Mouse (Mus musculus) hindbrain, postnatal 0 days (tissue): ENCODE measurements around the gene Tspan18. TPM values are rescaled to one million over a fixed set of nuclear protein-coding genes. Genes with fewer than 3 reads are reported as not detected.

ENCODE experiments used
- ATAC-seq: fragments of 200-750 bp; cut with Nextera tagmentation; 2 replicates; pipeline ENCODE4 v1.8.0; 2017; ENCODE audit warnings: mild to moderate bottlenecking, moderate TSS enrichment, moderate library complexity
- DNase-seq: peaks from one replicate; pipeline ENCODE4 v3.0.0-alpha.2; 2015; ENCODE audit warnings: low spot score
- H3K27ac ChIP-seq: fragments of 300-500 bp; sonication (generic); 2 replicates; pipeline ENCODE4 v1.5.1; 2014; ENCODE audit warnings: mild to moderate bottlenecking
- H3K27me3 ChIP-seq: fragments of 300-500 bp; sonication (generic); 2 replicates; pipeline ENCODE4 v1.6.1; 2014; ENCODE audit warnings: low read length, mixed read lengths; ENCODE audit not compliant: insufficient read depth
- H3K36me3 ChIP-seq: fragments of 300-500 bp; sonication (generic); 2 replicates; pipeline ENCODE4 v1.6.1; 2014; ENCODE audit warnings: low read length, mixed read lengths; ENCODE audit not compliant: insufficient read depth
- H3K4me1 ChIP-seq: fragments of 300-500 bp; sonication (generic); 2 replicates; pipeline ENCODE4 v1.6.1; 2014; ENCODE audit warnings: antibody characterized with exemption, low read length, mixed read lengths; ENCODE audit not compliant: insufficient read depth
- H3K4me2 ChIP-seq: fragments of 300-500 bp; sonication (generic); 2 replicates; pipeline ENCODE4 v1.6.1; 2014; ENCODE audit warnings: low read depth, mild to moderate bottlenecking, low read length, moderate library complexity, mixed read lengths
- H3K4me3 ChIP-seq: fragments of 300-500 bp; sonication (generic); 2 replicates; pipeline ENCODE4 v1.5.1; 2014; ENCODE audit warnings: low read length
- H3K9ac ChIP-seq: fragments of 300-500 bp; sonication (generic); replicated peaks from 2 replicates; pipeline ENCODE4 v1.6.1; 2014; ENCODE audit warnings: mild to moderate bottlenecking, low read length, moderate library complexity, mixed read lengths
- H3K9me3 ChIP-seq: fragments of 300-500 bp; sonication (generic); 2 replicates; pipeline ENCODE4 v1.6.1; 2016; ENCODE audit warnings: low read length, mixed read lengths
- CTCF ChIP-seq: IDR thresholded peaks from 2 replicates; pipeline ENCODE4 v1.5.1; 2016; ENCODE audit warnings: antibody characterized with exemption, control low read depth, low read depth
- WGBS: fragments of 180-500 bp; shearing (Covaris S2); extraction: QIAGEN DNeasy Blood & Tissue Kit; methylation state at CpG from one replicate; pipeline ENCODE4 v1.1.7; 2014; 5-methylcytosine and 5-hydroxymethylcytosine counted together
- polyA plus RNA-seq: library from polyadenylated mRNA; unstranded; fragments of >200 nt; fragmentation: Nextera tagmentation; extraction: Ambion mirVana; gene quantifications from 2 replicates; pipeline ENCODE4 v1.2.1, GENCODE M21; 2015
- total RNA-seq: library from RNA; depleted of rRNA; stranded (reverse); fragments of >200 nt; gene quantifications from 2 replicates; pipeline ENCODE4 v1.2.3, GENCODE M21; 2014

Tspan18 gene
- total and polyA plus RNA-seq, 2 experiments from 2014 or later = 12.3 to 23.5 TPM

DNA sequence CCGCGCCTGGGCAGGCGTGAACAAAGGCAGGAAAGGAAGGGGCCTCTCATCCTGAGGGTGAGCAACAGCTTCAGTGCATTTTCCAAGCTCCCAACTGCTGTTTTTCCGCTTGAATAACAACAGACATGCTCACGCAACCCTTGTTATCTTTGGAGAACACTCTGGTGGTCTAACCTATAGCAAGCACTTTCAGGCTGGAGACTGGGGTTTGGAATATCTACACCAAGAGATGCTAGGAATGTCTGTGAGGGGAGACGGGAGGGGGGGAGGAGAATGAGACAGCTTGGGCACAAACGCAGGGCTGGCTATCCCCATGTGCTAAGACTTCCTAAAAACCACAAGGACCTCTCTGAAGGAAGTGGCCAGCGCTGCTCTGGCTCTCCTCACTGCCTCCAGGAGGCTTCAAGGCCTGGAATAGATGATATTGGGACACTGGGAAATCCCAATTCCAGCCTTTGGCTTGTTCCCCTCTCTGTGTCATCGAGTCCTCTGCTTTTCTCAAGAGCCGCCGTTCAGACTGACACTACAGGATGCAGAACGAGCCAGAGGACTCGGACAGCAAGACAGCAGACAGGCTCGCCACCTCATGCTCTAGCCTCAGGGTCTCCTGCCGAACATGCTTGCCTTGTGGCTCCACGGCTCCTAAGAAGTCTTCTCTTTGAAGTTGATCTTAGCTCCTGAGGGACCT lies 30.6 kb downstream of the Tspan18 start:
- 0 out of 2 replicates have a peak overlapping the region, but pooled peaks have one; percentile 3 for H3K9ac ChIP-seq

DNA sequence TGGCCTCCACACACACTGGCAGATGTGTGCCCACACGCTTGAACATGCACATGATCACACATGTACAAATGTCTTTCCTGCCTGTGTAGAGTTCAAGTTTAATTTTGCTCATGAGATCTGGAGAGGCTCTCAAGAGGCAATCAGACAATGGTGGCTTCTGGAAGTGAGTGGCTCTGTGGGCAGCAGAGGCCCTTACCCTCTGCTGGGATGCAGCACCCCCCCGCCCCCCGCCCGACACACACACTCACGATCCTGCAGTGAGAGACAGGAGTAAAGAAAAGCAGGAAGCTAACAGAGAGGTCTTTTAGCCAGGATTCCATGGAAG lies 31.1 kb downstream of the Tspan18 start:
- peak overlapping the region; percentile 46; the same call in 1 of the 2 replicates for H3K27ac ChIP-seq
- WGBS = 20% methylated on average over 5 of the region's 5 CpGs

More for the DNA sequence above, 30.6 kb downstream of the Tspan18 start:
- no peak for TF ChIP-seq CTCF
- no peaks in the 10 kb centered on the region for H3K36me3 ChIP-seq
- H3K4me3 ChIP-seq = no peak overlapping the region
- H3K27ac ChIP-seq = peak overlapping the region; percentile 46; the same call in 1 of the 2 replicates
- ATAC-seq (peak; percentile 54), DNase-seq (no peak)
- H3K4me2 ChIP-seq = no peak overlapping the region
- 17% methylated on average over 16 of the region's 16 CpGs for WGBS
- H3K4me1 ChIP-seq = peaks cover 13% of the 10 kb centered on the region
- no peaks in the 10 kb centered on the region for H3K27me3 ChIP-seq
- H3K9me3 ChIP-seq = no peaks in the 10 kb centered on the region

DNA sequence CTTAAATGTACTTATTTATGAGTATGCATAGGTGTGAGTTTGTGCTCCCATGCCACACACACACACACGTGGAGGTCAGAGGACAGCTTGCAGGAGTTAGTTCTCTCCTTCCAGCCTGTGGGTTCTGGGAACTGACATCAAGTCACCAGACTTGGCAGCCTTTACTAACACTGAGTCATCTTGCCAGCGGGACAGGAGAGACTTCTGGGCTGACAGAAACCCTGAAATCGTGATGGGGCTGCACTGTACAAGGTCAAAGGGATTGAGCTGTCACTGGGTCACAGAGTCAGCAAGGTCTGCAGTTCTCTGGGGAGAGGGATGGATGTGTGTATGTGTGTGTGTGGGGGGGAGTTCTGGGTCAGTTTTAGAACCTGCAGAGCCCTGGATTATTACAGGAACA lies 36.6 kb downstream of the Tspan18 start:
- ATAC-seq = peak; percentile 40; the same call in 1 of the 2 replicates
- no peak overlapping the region for H3K4me2 ChIP-seq
- H3K4me3 ChIP-seq = no peak overlapping the region
- no peaks in the 10 kb centered on the region for H3K9me3 ChIP-seq
- H3K9ac ChIP-seq = no peak overlapping the region
- H3K27me3 ChIP-seq = no peaks in the 10 kb centered on the region
- TF ChIP-seq CTCF = no peak
- no peak for DNase-seq
- WGBS = 61% methylated on average over 3 of the region's 3 CpGs
- no peaks in the 10 kb centered on the region for H3K36me3 ChIP-seq
- H3K4me1 ChIP-seq = no peaks in the 10 kb centered on the region
- no peak overlapping the region for H3K27ac ChIP-seq

More for the DNA sequence above, 31.1 kb downstream of the Tspan18 start:
- Histone ChIP-seq H3K9me3 (no peaks in the 10 kb centered on the region), H3K4me3 (no peak overlapping the region), H3K36me3 (no peaks in the 10 kb centered on the region), H3K9ac (no peak overlapping the region), H3K4me1 (peaks cover 13% of the 10 kb centered on the region), H3K4me2 (no peak overlapping the region), H3K27me3 (no peaks in the 10 kb centered on the region)
- no peak for TF ChIP-seq CTCF
- DNase-seq = no peak
- no peak; the same call in 1 of the 2 replicates for ATAC-seq

- H3K4me1 ChIP-seq = peaks cover 18% of the 10 kb centered on the region
- H3K9me3 ChIP-seq = no peaks in the 10 kb centered on the region
- H3K4me2 ChIP-seq = no peak overlapping the region
- 36% methylated on average over 13 of the region's 13 CpGs for WGBS
- H3K4me3 ChIP-seq = no peak overlapping the region
- DNase-seq = no peak
- no peaks in the 10 kb centered on the region for H3K27me3 ChIP-seq
- no peak overlapping the region for H3K27ac ChIP-seq
- no peaks in the 10 kb centered on the region for H3K36me3 ChIP-seq
- no peak for ATAC-seq
- no peak overlapping the region for H3K9ac ChIP-seq
- TF ChIP-seq CTCF = no peak
These were observed 42.9 kb downstream of the Tspan18 start for GRCm38 (mm10) chr2:93291186-93291926.

- ATAC-seq (no peak), DNase-seq (no peak)
- H3K4me2 ChIP-seq = no peak overlapping the region
- H3K27me3 ChIP-seq = no peaks in the 10 kb centered on the region
- peaks cover 25% of the 10 kb centered on the region for H3K4me1 ChIP-seq
- H3K9me3 ChIP-seq = no peaks in the 10 kb centered on the region
- no peak overlapping the region for H3K4me3 ChIP-seq
- TF ChIP-seq CTCF = no peak
- no peaks in the 10 kb centered on the region for H3K36me3 ChIP-seq
- H3K9ac ChIP-seq = no peak overlapping the region
- no peak overlapping the region for H3K27ac ChIP-seq
- 34% methylated on average over 7 of the region's 7 CpGs for WGBS
These were observed 43.8 kb downstream of the Tspan18 start for GRCm38 (mm10) chr2:93290345-93291118.

GRCm38 (mm10) chr2:93289161-93289560 lies 45.1 kb downstream of the Tspan18 start:
- Histone ChIP-seq H3K27me3 (no peaks in the 10 kb centered on the region), H3K9me3 (no peaks in the 10 kb centered on the region), H3K36me3 (no peaks in the 10 kb centered on the region), H3K4me2 (no peak overlapping the region), H3K4me3 (no peak overlapping the region), H3K4me1 (peaks cover 29% of the 10 kb centered on the region), H3K27ac (no peak overlapping the region), H3K9ac (no peak overlapping the region)
- TF ChIP-seq CTCF = no peak
- WGBS = 43% methylated on average over 10 of the region's 10 CpGs
- DNase-seq = no peak
- no peak for ATAC-seq
